Mouse (Mus musculus) bone marrow, adult 2 months (tissue): ENCODE measurements around the gene Matn4.
A peak's percentile ranks its signal among the peaks of the same experiment; 100 is the strongest.

Experiments
- CTCF ChIP-seq: fragments of 200-500 bp; IDR thresholded peaks from 2 replicates; pipeline ENCODE4 v1.5.1; 2011; ENCODE audit warnings: low read length, control low read depth; ENCODE audit not compliant: control insufficient read depth, insufficient read depth
- POLR2A ChIP-seq: fragments of 200-500 bp; IDR thresholded peaks from 2 replicates; pipeline ENCODE4 v1.6.1; 2011; ENCODE audit warnings: low read depth, mild to moderate bottlenecking, control low read depth, low read length, borderline replicate concordance; ENCODE audit not compliant: control insufficient read depth

- TF ChIP-seq CTCF (peak; percentile 86), POLR2A (no peak)
Observed at GRCm38 (mm10) chr2:164386953-164387352, 18.0 kb downstream of the Matn4 start.
